Mouse (Mus musculus) ES-Bruce4 (cell line): Measurements from ENCODE around the gene Bmp2k.

Source experiments
- CTCF ChIP-seq: IDR thresholded peaks from one replicate; pipeline ENCODE4 v1.8.1; 2011; ENCODE audit warnings: low read depth, low read length
- EP300 ChIP-seq: IDR thresholded peaks from 2 replicates; pipeline ENCODE4 v1.6.1; 2011; ENCODE audit warnings: low read depth, low read length; ENCODE audit not compliant: insufficient read depth
- POLR2A ChIP-seq: IDR thresholded peaks from one replicate; pipeline ENCODE4 v1.8.1; 2011; ENCODE audit warnings: low read length; ENCODE audit not compliant: insufficient read depth

- TF ChIP-seq CTCF (no peak), EP300 (no peak), POLR2A (no peak)
These were observed 1.0 kb downstream of the Bmp2k start for GRCm38 (mm10) chr5:96998566-96998907.
